Mouse (Mus musculus) testis, adult 2 months (tissue): ENCODE results near the gene Fbxo6.

Experiments used
- CTCF ChIP-seq: fragments of 200-500 bp; IDR thresholded peaks from 2 replicates; pipeline ENCODE4 v1.5.1; 2012; ENCODE audit warnings: low read depth, mild to moderate bottlenecking, inconsistent platforms, low read length, moderate library complexity; ENCODE audit not compliant: control insufficient read depth, insufficient read depth, insufficient replicate concordance
- POLR2A ChIP-seq: fragments of 200-500 bp; IDR thresholded peaks from 2 replicates; pipeline ENCODE4 v1.6.1; 2012; ENCODE audit warnings: low read depth, mild to moderate bottlenecking, inconsistent platforms, low read length, moderate library complexity; ENCODE audit not compliant: control insufficient read depth

DNA sequence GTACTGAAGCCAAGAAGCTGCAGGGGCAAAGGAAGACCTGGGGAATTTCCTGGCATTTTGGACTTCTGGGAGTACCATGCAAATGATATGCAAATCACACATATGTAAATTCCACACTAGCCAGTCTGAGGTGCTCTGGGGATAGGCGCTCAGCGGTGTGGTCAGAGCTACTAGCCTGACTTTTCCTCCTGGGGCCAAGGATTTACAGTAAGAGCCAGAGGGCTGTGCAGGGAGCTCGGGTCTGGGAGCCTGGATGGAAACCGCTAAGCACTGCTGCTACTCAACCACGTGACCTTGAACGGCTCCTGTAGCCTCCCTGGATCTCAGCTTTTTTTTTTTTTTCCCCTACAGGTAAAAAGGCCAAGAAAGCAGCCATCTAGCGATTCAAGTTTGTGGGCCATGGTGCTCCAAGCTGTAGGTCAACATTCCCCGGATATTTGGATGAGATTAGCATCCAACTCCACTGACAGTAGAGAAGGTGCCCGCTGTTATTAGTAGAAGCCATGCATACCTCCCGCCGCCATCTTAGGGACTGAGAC, 40.8 kb upstream of the Fbxo6 start:
- TF ChIP-seq POLR2A (no peak), CTCF (no peak)
